Mouse (Mus musculus) myocyte (in vitro differentiated cells): ENCODE measurements around the gene Ppm1b.

Experiments
- CEBPB ChIP-seq: IDR thresholded peaks from 2 replicates; pipeline ENCODE4 v1.6.1; 2011; ENCODE audit warnings: mild to moderate bottlenecking, moderate library complexity; ENCODE audit not compliant: poor library complexity, insufficient read depth, severe bottlenecking
- MAX ChIP-seq: IDR thresholded peaks from one replicate; pipeline ENCODE4 v1.6.1; 2011; ENCODE audit warnings: low read depth, mild to moderate bottlenecking, control low read depth
- MYOD1 ChIP-seq, 3 experiments: IDR thresholded peaks; one replicate each; pipeline ENCODE4 v1.6.1; 2011; ENCODE audit warnings: control low read depth in 2 of 3, low read depth in 2 of 3, mild to moderate bottlenecking in 2 of 3, moderate library complexity in 1 of 3; ENCODE audit not compliant: insufficient read length in 2 of 3, control insufficient read depth in 1 of 3
- MYOG ChIP-seq, 3 experiments: IDR thresholded peaks; one replicate each; pipeline ENCODE4 v1.6.1; 2011; ENCODE audit warnings: control low read depth in 2 of 3, low read depth in 2 of 3, mild to moderate bottlenecking in 2 of 3; ENCODE audit not compliant: insufficient read length in 2 of 3, control insufficient read depth in 1 of 3, insufficient read depth in 1 of 3
- POLR2A ChIP-seq: IDR thresholded peaks from one replicate; pipeline ENCODE4 v1.6.1; 2011; ENCODE audit warnings: low read depth, mild to moderate bottlenecking, control low read depth, moderate library complexity; ENCODE audit not compliant: insufficient read length
- SRF ChIP-seq: IDR thresholded peaks from one replicate; pipeline ENCODE4 v1.6.1; 2011; ENCODE audit warnings: low read depth; ENCODE audit not compliant: control insufficient read depth, insufficient read length
- TCF12 ChIP-seq: IDR thresholded peaks from one replicate; pipeline ENCODE4 v1.6.1; 2011; ENCODE audit warnings: mild to moderate bottlenecking, control low read depth; ENCODE audit not compliant: poor library complexity, insufficient read depth, severe bottlenecking
- USF1 ChIP-seq: IDR thresholded peaks from one replicate; pipeline ENCODE4 v1.6.1; 2011; ENCODE audit warnings: low read depth, mild to moderate bottlenecking, control low read depth, moderate library complexity

DNA sequence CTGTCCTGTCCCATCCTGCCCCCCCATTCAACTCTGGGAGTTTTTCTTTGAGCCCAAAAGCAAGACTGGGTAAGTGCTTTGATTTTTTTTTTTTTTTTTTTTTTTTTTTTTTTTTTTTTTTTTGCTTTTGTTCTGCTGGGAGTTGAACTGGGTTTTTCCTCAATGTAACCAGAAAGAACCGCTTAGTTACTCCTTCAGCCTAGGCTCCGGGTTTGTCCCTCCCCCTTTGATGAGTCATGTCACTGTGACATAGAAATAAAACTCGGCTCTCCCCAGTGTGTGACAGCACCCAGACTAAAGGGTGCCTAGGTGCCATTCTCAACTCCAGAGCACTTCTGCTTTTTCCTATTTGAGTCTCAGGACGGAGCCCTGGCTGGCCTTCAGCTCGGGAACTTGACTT is 62.3 kb downstream of the Ppm1b start:
- TF ChIP-seq POLR2A = no peak
- no peak for TF ChIP-seq USF1
- TF ChIP-seq TCF12 = no peak
- TF ChIP-seq MAX = no peak
- TF ChIP-seq MYOD1 (IDR thresholded peaks at IDR 0.05; ENCODE audit: control insufficient read depth in 1 of 3, insufficient read length in 2 of 3, low read depth in 2 of 3) = no peak
- no peak for TF ChIP-seq CEBPB
- no peak for TF ChIP-seq MYOG (IDR thresholded peaks at IDR 0.05; ENCODE audit: control insufficient read depth in 1 of 3, insufficient read depth in 1 of 3, insufficient read length in 2 of 3, low read depth in 2 of 3)
- TF ChIP-seq SRF = no peak
